Mouse (Mus musculus) right cerebral cortex, postnatal 4 days (tissue): ENCODE measurements at regions not wholly inside any gene's neighbourhood (a gene's known extent, or its start where the extent isn't known, plus 50 kb on each side); places are given as distances from the start of the nearest gene placed in this dataset.

Experiments used
- DNase-seq: peaks from one replicate; pipeline ENCODE4 v3.0.0-alpha.2; 2022

GRCm38 (mm10) chr4:22047730-22048455, 116.8 kb downstream of the Faxc start:
- DNase-seq = no peak

- DNase-seq = no peak
Measured at GRCm38 (mm10) chr4:22066785-22067433, 135.8 kb downstream of the Faxc start.

DNA sequence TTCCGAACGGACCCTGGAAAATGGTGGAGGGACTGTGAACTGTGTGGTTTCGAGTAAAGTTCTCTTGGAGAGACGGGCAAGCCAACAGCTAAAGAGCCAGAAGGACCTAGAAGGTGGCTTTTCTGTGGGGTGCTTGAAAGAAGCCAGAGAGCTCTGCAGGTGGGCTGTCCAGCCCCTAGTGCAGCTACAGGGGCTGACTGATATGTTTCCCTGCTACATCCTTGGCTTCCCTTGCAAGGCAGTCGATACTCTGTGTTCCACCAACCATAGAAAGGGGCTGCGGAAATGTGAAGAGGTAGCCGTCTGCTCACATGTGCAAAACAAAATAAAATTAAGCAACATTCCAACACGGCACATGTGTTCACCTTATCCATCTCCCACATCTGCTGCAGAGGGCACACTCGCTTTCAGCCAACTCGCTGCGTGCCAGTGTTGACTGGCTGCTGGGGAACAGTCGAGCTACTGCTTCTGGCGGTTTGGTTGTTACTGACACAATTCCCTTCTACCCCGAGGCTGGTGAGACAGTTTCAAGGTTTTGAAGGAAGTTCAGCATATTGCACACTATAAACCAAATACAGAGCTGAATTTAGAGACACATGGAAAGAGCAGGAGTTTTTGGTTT, 136.7 kb downstream of the Faxc start:
- DNase-seq = no peak

GRCm38 (mm10) chr4:22088209-22088787, 157.2 kb downstream of the Faxc start:
- no peak for DNase-seq

GRCm38 (mm10) chr4:22089637-22090041, 158.5 kb downstream of the Faxc start:
- no peak for DNase-seq

GRCm38 (mm10) chr4:22090536-22090935, 159.4 kb downstream of the Faxc start:
- no peak for DNase-seq

DNA sequence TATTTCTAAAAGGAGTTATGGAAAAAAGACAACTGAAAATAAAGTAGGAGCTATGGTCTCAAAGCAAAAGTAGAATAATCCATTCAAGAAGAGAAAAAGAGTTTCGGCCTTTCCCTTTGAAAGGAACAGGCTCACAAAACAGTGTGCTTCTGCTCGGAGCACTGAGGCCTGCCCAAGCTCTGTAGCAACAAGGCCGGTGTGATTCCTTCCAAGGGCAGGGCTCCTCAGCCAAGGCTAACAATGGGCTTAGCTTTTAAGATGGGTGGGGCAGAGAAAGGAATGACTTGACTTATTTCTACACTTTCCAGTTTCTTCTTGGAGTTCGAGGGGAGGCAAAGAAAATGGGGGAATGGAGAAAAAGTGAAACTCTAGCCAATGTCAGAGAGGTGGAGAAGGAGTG, 161.4 kb downstream of the Faxc start:
- no peak for DNase-seq

GRCm38 (mm10) chr4:22095257-22096031, 164.3 kb downstream of the Faxc start:
- DNase-seq = peak; percentile 31

GRCm38 (mm10) chr4:22098605-22099004, 167.5 kb downstream of the Faxc start:
- no peak for DNase-seq

- DNase-seq = no peak
Measured at GRCm38 (mm10) chr4:22102478-22102877, 171.3 kb downstream of the Faxc start.

- no peak for DNase-seq
Measured at GRCm38 (mm10) chr4:22103001-22103587, 172.0 kb downstream of the Faxc start.

DNA sequence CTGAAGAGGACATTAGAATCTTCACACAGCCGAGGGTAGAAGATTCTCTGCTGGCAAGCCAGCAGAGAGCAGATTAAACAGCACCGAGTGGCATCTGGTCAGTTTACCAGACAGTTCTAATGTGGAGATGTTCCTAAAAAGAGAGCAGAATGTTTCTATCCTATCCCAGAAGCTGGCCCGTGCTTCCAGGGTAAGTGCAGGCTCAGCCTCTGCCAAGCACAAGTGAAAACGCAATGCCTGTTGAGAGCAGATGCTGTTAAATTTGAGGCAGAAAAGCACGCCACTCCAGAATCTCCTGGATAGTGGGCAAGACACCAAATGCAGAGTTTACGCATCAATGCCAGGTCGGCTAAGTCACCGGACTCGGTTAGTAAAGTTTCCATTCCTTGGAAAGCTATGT, 175.8 kb downstream of the Faxc start:
- no peak for DNase-seq

DNA sequence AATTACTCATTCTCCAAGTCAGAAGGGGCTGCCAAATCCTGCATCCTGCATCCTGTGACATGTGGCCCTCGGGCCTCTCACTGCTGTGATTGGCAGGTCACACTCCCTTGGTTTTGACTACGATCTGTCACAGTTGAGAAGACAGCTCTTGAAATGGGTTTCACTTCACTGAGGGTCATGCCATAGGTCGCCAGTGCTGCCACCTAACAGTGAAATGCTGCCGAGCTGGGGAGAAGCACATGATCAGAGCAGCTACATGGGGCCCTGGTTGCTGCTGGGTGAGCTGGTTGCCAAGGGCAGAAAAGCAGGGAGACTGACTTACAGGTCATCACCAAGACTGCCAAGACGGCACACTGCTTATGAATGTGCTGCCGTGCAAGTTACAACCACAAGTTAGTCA, 178.3 kb downstream of the Faxc start:
- no peak for DNase-seq

DNA sequence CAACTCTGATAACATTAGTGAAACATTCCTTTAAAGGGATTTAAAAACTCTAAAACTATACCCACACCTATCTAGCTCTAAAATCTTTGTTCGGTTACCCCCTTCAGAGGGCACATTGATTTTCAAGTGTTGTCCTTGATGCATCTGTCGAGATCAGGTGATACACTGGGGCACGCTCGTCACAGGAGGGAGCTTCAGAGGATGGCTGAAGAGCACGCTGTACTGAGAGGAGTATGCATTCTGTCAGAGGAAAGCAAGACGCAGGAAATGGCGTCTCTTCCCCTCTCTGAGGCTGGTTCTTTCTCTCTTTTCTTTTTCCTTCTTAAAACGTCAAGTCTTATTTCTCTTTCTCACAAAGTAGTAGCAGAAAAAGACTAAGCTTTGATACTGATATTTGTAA, 179.3 kb downstream of the Faxc start:
- no peak for DNase-seq

DNA sequence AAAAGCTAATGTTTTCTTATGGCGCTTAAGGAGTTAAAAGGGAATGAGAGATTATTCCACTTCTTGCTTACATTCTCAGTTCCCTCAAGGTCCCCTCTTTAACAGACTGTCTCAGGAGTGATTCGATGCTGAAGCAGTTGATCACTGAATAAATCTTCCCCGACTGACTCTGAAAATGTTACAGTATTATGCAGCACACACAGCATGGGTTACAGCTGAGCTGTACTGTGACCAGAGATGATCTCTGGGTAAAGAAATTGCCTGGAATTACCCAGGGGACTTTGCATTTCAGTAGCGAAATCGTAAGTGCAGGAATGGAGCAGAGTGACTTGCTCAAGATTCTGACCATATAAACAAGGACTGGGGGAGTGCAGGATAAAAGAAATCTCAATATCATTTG, 181.1 kb downstream of the Faxc start:
- no peak for DNase-seq

DNA sequence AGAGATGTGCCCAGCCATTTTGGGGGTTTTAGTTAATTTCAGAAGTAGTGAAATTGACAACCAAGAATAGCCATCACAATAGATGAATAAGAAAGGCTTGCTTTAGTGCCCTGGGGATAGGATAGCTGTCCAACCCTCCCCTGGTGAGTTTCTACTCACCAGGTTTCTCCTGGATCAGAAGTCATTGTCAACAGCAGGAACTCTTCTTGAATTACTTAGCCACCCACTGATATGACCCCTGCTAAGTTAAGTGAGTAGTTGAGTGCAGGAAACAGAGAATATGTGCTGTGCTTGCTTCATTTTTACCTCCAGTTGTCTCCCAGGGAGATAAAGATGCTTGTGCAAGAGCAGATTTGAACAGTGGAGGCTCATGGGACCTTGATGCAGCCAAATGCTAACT, 183.3 kb downstream of the Faxc start:
- DNase-seq = no peak

- no peak for DNase-seq
Measured at GRCm38 (mm10) chr4:22119877-22120276, 188.7 kb downstream of the Faxc start.

- DNase-seq = no peak
Measured at GRCm38 (mm10) chr4:22120953-22121352, 189.8 kb downstream of the Faxc start.

- DNase-seq = no peak
Measured at GRCm38 (mm10) chr4:22121397-22121796, 190.3 kb downstream of the Faxc start.

- no peak for DNase-seq
Measured at GRCm38 (mm10) chr4:22124836-22125235, 193.7 kb downstream of the Faxc start.

GRCm38 (mm10) chr4:22130511-22130910, 199.4 kb downstream of the Faxc start:
- DNase-seq = no peak
